Mouse (Mus musculus) erythroid progenitor cell, adult 5-6 weeks (primary cell): ENCODE results near the gene Colgalt2. TPM values are rescaled to one million over a fixed set of nuclear protein-coding genes. Genes with fewer than 3 reads are reported as not detected.

Experiments
- ATAC-seq: replicated peaks from 2 replicates; pipeline ENCODE4 v1.8.0; 2016; ENCODE audit warnings: moderate number of reproducible peaks, mild to moderate bottlenecking, moderate TSS enrichment, inconsistent platforms; ENCODE audit not compliant: poor library complexity, low FRiP score, severe bottlenecking
- total RNA-seq, 2 experiments: library from RNA; stranded (forward) in 1 of 2; stranded (reverse) in 1 of 2; fragments of 150-400 nt in 1 of 2; fragments of 186-747, 209-891 nt in 1 of 2; gene quantifications; 2 replicates each; pipeline versions ENCODE4 v1.2.3 to v1.2.4; 2015 to 2017; ENCODE audit warnings: low replicate concordance in 2 of 2

Gene Colgalt2
- total RNA-seq, 2 experiments from 2014 or later, result not detected

DNA sequence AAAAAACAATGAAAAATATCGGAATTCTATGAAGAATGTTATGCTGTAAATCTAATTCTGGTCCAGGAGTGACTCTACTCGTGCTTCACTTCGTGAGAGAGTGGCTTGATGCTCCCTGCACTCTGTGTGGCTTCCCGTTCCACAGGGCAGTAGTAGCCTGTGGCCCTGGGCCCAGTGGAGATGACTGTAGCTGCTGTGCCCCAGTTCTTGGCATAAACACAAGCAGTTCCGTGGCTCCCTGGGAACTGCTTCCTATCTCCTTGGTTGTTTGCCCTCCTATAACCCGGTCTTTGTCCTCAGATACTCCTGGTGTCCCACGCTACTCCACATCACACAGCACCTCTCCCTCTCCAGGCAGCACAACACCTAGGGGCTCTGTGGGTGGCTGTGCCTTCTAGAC, 62.7 kb downstream of the Colgalt2 start:
- ATAC-seq, result no peak

DNA sequence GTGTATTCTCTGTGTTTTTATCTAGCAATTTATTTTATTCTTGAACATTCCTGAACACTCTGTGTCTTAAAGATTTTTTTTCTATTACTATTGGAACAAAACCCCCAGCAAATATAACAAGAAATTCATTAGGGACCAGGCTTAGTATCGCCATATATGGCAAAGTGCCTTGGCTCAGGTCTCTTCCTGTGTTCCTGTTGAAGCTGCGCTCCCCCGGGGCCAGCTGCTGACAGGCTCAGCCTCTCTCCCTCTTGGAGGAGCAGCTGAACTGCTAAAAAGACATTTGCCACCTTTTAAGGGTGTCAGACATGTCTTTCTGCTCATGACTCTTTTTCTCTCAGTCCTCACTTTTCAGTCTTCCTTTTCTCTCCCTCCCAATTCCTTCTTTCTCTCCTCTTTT, 66.7 kb downstream of the Colgalt2 start:
- ATAC-seq, result no peak

DNA sequence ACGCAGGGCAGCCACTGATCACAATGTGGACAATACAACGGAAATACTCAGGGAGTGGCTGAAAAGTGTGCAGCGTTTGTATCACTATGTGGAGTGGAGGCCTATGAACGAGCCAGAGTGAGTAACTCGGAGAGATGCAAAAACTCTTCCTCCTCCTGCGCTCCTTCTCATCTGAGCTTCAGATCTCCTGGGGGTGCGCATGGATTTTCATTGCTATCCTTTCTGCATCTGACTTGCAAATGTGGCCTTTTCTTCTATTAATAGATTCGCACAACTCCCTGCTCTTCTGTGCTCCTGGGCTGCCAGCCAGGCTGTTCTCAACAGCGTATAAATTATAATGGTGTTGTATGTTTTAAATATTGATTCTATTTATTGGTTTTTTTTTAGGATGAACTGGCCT, 68.8 kb downstream of the Colgalt2 start:
- no peak for ATAC-seq

DNA sequence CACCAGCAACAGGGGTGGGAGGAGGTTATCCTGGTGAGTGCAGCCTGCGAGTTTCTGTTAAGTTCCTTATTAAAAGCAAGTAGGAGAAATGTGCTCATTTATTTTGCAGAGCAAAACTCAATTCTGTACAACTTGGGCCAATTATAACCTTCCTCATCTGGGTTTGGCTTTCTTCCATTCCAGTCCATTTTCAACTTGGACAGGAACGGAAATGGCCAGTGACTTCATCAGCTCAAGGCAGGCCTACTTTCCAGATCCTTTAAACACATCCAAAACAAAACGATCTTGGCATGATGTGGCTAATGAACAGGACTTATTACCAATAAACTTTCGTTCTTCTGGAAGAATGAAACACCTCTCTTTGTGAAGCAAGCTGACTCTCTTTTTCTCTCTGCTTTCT, 76.5 kb downstream of the Colgalt2 start:
- ATAC-seq, result no peak

DNA sequence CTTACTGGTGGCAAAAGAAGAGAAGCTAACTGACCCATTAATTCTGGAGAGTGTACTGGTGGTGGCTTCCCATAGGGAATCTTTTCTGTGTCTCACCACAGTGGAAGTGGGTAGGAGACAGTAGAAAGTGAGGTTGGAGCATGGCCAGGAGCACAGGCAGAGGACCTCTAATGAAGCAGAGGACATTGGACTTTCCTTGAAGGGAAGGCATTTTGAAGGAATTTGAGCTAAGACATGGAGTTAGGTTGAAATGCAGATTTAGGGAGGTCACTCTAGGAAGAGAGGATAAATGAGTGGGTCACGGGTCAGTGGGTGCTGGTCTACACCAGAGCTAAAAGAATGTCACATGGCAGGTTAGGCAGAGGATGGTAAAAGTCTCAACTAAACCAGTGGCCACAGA, 91.2 kb downstream of the Colgalt2 start:
- ATAC-seq, result no peak

DNA sequence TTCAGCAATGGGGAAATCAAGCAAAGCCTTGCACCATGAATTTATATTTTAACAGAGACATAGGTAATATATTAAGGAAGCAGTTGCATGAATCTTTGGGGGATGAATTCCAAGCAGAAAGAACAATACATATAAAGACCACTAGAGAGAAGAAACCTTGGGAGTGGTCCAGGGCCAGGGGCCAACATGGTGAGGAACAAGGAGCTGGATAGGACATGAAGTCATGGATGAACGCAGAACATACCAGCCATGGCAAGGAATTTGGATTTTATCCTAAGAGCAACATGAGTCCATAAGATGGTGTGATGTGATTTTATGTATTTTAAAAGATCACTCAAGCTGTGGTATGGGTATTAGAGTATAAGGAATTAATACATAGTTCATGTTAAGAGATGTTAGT, 92.6 kb downstream of the Colgalt2 start:
- ATAC-seq, result no peak

DNA sequence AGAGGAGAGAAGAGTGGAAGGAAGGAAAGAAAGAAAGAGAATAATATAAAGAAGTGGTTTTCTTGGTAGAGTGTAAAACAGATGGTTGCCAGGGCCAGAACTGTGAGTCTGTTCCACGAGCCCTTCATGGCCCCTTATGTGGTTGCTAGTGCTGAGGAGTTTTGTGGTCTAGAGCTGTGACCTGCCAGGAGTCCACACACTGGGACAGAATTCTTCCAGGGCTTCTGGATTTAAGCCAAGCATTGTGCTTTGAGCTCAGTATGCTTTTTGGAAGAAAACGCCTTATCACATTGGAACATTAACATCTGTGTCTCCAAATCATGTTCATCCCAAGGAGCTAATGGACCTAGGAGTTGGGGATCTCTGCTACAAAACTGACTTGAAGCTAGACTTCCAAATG, 97.2 kb downstream of the Colgalt2 start:
- ATAC-seq, result no peak

DNA sequence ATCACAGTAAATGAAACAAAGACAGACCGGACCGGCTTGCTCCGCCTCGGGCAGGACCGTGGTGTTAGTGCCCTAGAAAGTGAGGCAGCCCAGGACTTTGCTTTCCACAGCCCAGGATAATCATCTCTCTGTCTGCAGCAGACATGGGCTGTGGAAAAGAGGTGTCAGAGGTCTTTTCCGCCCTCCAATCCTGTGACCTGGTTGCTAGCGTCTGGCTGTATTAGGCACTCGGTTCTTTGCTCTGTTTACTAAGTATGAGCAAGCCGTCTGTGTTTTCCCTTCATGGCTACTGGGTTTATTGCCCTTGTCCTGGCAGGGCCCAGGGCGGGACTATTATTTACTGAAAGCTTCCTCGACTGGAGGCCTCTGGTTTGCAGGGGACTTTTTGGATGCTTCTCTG, 98.0 kb downstream of the Colgalt2 start:
- no peak for ATAC-seq

DNA sequence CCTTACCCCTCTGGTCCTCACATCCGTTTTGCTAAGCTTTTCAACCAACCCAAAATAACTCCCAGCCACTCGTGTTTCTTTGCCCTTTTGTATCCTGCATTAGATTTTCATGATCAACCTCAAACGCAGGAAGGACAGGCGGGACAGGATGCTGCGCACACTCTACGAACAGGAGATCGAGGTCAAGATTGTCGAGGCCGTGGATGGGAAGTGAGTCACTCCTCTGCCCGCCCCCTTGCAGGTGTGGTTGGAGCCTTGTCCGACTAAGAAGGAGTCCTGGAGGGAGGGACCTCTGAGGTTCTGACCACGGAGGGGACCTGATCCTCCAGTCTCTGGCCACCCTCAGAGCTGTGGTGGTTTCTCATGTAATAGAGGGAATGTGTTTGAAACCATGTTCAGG, 100.2 kb downstream of the Colgalt2 start:
- ATAC-seq, result no peak

DNA sequence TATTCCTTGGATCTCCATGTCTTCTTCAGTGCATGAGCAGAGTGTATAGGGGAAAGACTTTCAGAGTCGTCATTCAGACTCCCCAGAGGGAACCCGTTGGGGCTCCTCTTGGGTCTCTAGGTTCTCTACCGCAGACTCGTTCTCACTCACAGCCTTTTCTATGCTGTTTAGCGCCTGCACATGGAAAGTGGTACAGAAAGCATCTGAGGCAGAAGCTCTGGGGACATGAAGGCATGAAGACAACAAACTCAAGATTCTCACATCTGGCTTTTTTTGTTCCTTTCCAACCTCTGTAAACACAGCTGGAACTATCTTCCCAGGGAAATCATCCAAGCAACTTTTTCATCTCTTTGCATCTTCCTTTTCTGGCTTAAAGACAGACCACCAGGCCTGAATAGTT, 106.5 kb downstream of the Colgalt2 start:
- ATAC-seq, result no peak

DNA sequence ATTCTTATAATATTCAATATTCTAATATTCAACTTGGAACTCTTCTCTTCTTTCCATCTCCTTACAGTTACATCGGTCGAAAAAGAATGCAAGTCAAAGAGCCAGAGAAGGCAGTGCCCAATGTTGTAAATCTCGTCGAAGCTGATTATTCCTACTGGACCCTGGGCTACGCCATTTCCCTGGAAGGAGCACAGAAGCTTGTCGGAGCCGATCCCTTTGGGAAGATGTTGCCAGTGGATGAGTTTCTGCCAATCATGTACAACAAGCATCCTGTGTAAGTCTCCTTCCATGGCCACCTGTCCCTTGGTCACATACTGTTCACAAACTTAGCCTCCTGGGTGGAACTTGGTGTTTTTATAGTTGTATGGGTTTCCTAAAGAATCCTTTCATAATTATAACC, 107.1 kb downstream of the Colgalt2 start:
- ATAC-seq, result no peak

DNA sequence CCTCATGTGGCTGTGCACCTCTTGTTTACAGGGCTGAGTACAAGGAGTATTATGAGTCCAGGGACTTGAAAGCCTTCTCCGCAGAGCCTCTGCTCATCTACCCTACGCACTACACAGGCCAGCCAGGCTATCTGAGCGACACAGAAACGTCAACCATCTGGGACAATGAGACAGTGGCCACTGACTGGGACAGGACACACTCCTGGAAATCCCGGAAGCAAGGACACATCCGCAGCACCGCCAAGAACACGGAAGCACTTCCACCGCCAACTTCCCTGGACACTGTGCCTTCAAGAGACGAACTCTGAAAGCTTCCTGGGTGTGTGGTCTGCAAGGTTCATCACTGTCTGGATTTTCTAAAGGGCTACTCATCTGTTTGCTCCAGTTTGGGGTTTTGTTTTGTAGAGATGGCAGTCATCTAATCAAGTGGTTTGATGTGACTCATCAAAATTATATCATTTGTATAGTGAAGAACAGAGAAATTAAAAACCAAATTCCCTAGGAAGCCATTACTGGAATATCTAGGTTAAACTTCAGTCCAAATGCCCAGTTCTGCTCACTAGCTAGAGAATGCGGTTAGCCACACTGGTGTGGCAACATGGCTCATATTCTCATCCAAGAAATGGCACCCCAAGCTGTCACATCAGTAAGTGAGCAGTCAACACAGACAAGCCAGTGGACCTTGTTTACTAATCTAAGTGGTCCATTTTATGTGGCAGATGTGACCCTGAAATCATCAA, 109.0 kb downstream of the Colgalt2 start:
- no peak for ATAC-seq

DNA sequence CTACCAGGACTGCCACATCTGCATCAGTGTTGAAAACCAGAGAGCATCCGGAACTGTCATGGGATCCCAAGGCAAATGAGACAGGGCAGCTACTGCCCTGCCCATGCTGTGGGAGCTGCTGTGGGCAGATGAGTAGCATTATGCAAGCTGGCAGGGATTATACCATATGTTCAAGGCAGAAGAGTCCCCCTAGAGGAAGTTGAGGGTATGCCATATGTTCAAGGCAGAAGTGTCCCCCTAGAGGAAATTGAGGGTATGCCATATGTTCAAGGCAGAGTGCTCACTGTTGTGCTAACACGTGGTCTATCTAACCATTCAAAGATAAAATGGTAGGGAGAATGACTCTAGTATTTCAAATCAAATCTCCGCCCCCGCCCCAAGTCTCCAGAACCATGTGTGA, 111.6 kb downstream of the Colgalt2 start:
- peak; percentile 74 for ATAC-seq

DNA sequence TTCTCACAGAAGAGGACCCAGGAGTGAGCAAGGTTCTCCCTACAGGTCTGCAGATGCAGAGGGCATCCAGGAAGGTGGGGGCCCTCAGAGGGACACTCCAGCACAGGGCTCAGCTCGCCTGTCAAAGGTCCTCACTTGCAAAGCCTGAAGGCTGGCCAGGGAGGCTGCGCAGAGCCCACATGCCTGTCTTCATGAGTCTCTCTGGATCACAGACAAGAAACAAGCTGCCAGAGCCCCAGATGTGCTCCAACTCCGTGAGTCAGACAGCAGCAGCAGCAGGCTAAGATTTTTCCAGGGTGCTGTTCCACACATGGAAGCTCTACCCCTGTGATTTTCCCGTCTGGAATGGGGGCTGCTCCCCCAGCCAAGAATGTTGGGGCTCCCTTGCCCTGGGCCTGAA, 114.6 kb downstream of the Colgalt2 start:
- no peak for ATAC-seq

DNA sequence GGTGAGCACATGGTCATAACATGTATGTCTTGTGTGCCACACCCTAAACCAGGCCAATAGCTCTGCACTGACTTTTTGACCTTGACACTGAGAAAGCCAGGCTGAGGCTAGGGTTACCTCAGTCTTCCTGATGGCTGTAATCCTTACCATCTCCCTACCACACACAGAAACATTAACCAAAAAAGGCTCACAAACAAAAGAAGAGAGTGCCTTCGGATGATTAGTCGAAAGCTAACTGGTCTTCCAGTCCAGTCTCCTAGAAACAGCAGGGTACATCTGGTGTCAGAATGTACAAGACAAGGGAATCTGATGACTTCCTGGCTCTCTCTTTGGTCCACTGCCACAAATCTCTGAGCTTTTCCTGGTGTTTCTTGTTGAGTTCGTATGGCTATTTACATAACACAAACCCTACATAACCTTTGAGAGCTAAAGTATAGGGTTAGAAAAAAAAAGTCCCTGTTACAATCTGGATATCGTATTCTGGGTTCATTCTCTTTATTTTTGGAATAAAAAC, 117.5 kb downstream of the Colgalt2 start:
- ATAC-seq, result no peak

DNA sequence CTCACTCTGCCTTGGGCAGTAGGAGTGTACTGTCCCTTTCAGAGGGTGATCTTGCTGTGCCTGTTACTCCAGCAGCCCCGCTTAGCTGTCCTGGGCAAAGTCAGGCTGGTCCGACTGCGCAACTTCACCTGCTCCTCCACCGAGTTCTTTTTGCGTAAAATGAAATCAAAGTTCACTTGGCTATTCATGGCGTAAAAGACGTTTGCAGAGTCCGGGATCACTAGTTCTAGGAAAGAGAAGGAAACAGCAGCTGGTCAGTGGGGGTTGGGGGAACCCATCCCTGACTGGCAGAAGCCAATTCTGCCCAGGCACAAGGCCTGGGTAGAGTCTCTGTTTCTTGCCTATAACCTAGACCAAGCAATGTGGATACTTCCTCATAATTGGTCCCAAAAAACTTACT, 119.3 kb downstream of the Colgalt2 start:
- no peak for ATAC-seq

DNA sequence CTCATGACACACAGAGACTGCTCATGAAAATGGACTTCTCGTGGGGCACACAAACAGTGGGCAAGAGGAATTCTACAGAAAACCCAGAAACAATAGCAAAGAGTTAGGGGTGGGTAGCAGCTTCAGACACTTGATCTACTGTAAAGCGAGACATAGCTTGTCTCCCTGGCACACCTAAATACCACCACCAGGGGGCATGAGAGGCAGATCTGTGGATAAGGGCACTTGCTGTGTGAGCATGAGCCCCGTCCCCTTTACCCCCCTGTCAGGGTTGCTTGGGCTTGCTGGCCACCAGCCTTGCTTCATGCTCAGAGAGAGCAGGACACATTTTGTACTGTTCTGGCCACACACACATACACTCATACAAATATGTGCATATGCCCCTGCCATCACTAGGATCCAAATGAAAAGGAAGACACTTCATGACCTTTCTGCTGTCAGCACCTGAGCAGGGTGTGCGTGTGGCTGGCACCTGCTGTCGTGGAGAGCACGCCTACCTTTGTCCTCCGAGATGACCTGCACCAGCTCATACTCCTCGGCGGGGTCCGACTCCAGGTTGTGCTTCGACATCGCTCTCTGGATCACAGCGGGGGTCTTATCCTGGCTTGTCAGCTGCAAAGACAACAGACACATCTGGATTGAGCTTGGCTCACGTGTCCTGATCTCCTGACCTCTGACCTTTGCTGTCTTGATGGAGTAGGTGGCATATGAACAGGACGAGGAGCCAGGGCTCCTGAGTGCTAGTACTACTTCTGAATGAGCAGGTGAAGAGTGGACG, 121.4 kb downstream of the Colgalt2 start:
- no peak for ATAC-seq

DNA sequence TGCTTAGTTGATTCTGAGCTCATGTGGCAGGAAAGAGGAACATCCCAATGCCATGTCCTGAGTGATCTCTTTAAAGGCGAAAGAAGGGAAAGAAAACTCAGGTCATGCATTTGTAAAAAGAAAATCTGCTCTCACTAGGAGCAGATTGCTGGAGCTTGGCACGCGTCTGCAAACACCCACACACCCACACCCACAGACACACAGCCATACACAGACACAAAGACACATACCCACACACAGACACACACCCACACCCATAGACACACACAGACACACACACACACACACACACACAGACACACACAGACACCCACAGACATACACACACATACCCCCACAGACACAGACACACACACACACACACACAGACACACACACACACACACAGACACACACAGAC, 122.6 kb downstream of the Colgalt2 start:
- no peak for ATAC-seq

DNA sequence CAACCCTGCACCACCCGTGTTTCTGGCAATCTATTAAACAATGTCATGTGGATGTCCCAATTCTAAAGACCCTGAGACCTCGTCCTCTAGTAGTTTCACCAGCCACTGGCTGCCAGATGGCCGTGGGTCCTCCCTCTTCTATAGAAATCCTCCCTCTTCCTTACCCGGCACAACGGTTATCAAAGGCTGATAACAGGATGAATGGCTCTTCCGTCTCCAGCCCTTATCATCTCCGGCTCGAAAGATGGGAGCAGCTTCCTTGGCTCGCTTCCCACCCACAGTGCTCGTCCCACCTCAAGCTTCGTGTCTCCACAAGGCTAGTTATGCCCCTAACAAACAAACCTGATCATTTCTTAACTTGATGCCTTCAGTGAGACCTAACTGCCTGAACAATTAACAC, 123.7 kb downstream of the Colgalt2 start:
- no peak for ATAC-seq

DNA sequence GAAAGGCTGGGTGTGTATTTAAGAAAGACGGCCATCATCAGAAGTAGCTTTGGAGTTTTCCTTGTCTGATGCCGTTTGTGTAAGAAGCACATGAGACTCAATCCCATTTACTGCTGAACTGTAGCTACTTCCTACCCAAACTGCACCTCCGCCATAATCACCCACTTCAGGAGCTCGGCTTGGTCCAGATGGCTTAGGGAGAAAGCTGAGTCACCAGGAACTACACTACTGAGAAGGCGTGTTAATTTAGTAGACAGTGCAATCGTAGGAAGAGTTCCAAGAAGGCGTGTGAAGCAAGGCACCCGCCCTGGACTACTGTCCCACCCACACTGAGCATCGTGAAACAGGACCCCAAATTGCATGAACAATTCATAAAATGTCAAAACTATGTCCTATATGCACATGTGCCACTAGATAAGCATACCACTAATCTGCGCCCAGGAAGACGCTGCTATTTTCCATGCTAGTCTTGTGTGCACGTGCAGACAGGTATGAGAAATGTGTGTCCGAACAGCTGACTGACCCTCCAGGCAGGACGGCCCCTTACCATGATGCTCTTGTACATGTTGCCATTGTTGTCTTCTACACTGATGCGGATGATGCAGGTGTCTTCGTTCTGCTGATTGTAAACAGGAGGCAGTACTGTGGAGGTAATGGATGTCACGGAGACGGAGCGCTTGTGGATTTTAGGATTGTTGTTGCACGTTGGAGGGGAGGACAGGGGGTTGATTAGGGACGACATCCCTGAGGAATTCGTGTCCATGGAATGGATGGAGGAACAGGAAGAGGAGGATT, 124.7 kb downstream of the Colgalt2 start:
- no peak for ATAC-seq
